Mouse (Mus musculus) hematopoietic stem cell, adult 5-6 weeks (primary cell): ENCODE measurements around the gene Neu1. TPM values are rescaled to one million over a fixed set of nuclear protein-coding genes. Genes with fewer than 3 reads are reported as not detected.
"Not testable (repeated sequence)": the region's sequence is repeated elsewhere in the genome, so short reads cannot be mapped to it uniquely, and the experiment has no call there.

Experiments
- ATAC-seq, 2 experiments: fragments of 125-278 bp in 1 of 2; replicated peaks in 1 of 2; 2 replicates each; pipeline ENCODE4 v1.8.0; 2016 to 2017; ENCODE audit warnings: inconsistent platforms in 2 of 2, mild to moderate bottlenecking in 2 of 2, moderate number of reproducible peaks in 2 of 2, low read depth in 1 of 2, moderate TSS enrichment in 1 of 2; ENCODE audit not compliant: low FRiP score in 2 of 2, poor library complexity in 2 of 2, severe bottlenecking in 2 of 2, insufficient read depth in 1 of 2, low TSS enrichment in 1 of 2
- total RNA-seq: library from RNA; stranded (forward); fragments of 172-1452, 232-1000 nt; gene quantifications from 2 replicates; pipeline ENCODE4 v1.2.3, GENCODE M21; 2017

The Neu1 gene
- total RNA-seq, 1 experiment from 2014 or later = 6.9 TPM

- ATAC-seq = no peak
Measured at GRCm38 (mm10) chr17:34955884-34956283, 24.8 kb downstream of the Neu1 start.

GRCm38 (mm10) chr17:34956340-34956739 is 25.3 kb downstream of the Neu1 start:
- no peak for ATAC-seq

DNA sequence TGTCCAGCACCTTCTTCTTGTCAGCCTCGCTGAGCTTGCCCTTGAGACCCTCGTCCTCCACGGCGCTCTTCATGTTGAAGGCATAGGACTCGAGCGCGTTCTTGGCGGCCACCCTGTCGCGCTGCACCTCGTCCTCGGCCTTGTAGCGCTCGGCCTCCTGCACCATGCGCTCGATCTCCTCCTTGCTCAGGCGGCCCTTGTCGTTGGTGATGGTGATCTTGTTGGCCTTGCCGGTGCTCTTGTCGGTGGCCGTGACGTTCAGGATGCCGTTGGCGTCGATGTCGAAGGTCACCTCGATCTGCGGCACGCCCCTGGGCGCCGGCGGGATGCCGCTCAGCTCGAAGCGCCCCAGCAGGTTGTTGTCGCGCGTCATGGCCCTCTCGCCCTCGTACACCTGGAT is 26.2 kb downstream of the Neu1 start:
- ATAC-seq = not testable (repeated sequence)

GRCm38 (mm10) chr17:34957966-34958365 is 26.9 kb downstream of the Neu1 start:
- ATAC-seq = not testable (repeated sequence)

- peak in 1 of 2 experiments; percentile 19; a peak in 1 of 4 replicates for ATAC-seq
Measured at GRCm38 (mm10) chr17:34958734-34959129, 27.7 kb downstream of the Neu1 start.

- peak; percentile 93 for ATAC-seq
Measured at GRCm38 (mm10) chr17:34959130-34959778, 28.2 kb downstream of the Neu1 start, which contains the start of gene Hspa1b. Hspa1b (minus strand) TSS chr17:34959238.

DNA sequence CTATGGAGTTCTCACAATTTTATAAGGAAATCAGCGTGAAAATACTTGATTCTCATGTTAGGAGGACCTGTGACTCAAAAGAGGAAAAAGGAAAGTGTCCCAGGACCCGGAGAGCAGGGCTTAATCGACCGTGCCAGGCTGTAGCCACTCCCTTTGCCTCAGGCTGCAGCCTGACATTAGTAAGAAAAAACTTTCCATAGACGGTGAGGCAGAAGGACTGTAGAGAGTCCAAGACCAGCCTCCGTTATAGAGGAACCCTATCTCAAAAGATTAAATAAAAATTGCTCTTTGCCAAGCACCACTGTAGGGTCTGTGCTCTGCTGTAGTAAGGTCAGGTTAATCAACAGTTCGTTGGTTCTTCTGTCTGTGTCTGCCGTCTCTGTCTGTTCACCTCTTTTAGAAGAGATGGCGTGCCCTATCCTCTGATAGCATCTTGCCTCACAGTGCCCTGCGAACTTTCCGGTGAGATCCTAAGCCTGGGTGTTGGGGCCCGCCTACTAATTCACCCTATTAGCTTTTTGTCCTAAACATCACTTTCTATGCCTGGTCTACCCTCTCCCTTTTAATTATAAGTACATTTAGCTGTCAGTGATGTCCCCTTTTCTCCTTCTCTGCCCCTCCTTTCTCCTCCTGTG is 28.9 kb downstream of the Neu1 start:
- no peak for ATAC-seq

GRCm38 (mm10) chr17:34960702-34961493 is 29.8 kb downstream of the Neu1 start:
- ATAC-seq = no peak

- ATAC-seq = no peak
Measured at GRCm38 (mm10) chr17:34962125-34962524, 31.1 kb downstream of the Neu1 start.

GRCm38 (mm10) chr17:34962841-34963240 is 31.8 kb downstream of the Neu1 start:
- ATAC-seq = no peak

GRCm38 (mm10) chr17:34964640-34965049 is 33.6 kb downstream of the Neu1 start:
- ATAC-seq = no peak

GRCm38 (mm10) chr17:34965627-34966026 is 34.6 kb downstream of the Neu1 start:
- no peak for ATAC-seq

DNA sequence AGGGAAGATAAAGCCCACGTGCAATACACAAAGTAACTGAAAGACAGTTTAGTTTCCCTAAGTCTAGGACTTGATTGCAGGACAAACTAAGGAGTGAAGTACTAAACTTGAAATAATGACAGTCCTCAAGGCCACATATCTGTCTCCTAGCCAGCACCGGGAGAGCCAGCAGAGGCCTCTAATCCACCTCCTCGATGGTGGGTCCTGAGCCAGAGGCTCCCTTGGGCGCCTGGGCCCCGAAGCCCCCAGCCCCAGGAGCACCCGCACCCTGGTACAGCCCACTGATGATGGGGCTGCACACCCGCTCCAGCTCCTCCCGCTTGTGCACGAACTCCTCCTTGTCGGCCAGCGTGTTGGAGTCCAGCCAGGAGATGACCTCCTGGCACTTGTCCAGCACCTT is 38.8 kb downstream of the Neu1 start, which contains the start of gene Gm20481:
Gene Gm20481 (plus strand): TSS at position 91 of the 400 bp plus-strand sequence.
- ATAC-seq = not testable (repeated sequence)

GRCm38 (mm10) chr17:34970850-34971249 is 39.8 kb downstream of the Neu1 start:
- ATAC-seq = not testable (repeated sequence)

GRCm38 (mm10) chr17:34971694-34972068 is 40.6 kb downstream of the Neu1 start:
- peak in 1 of 2 experiments; percentile 18; a peak in 1 of 4 replicates for ATAC-seq

GRCm38 (mm10) chr17:34972069-34972749 is 41.2 kb downstream of the Neu1 start, which contains the start of the genes Hspa1a and Hspa1l:
Hspa1a (minus strand) TSS chr17:34972156.
Hspa1l (plus strand) TSS chr17:34972703.
- peak; percentile 91 to 95 for ATAC-seq
